Mouse (Mus musculus) neural tube, embryonic 15.5 days (tissue): Measurements from ENCODE around the gene Sh3rf3. TPM values are rescaled to one million over a fixed set of nuclear protein-coding genes. Genes with fewer than 3 reads are reported as not detected.

Source experiments
- ATAC-seq: fragments of 200-750 bp; cut with Nextera tagmentation; 2 replicates; pipeline ENCODE4 v1.8.0; 2017; ENCODE audit warnings: mild to moderate bottlenecking, moderate TSS enrichment, moderate library complexity; ENCODE audit not compliant: low FRiP score
- H3K27ac ChIP-seq: fragments of 300-500 bp; sonication (generic); replicated peaks from 2 replicates; pipeline ENCODE4 v1.5.1; 2015; ENCODE audit warnings: mild to moderate bottlenecking, inconsistent platforms
- H3K27me3 ChIP-seq: fragments of 300-500 bp; sonication (generic); replicated peaks from 2 replicates; pipeline ENCODE4 v1.6.1; 2015; ENCODE audit warnings: inconsistent platforms
- H3K36me3 ChIP-seq: fragments of 300-500 bp; sonication (generic); 2 replicates; pipeline ENCODE4 v1.6.1; 2015; ENCODE audit warnings: inconsistent platforms
- H3K4me1 ChIP-seq: fragments of 300-500 bp; sonication (generic); 2 replicates; pipeline ENCODE4 v1.6.1; 2015; ENCODE audit warnings: inconsistent platforms
- H3K4me2 ChIP-seq: fragments of 300-500 bp; sonication (generic); 2 replicates; pipeline ENCODE4 v1.6.1; 2015; ENCODE audit warnings: inconsistent platforms, mild to moderate bottlenecking, moderate library complexity
- H3K4me3 ChIP-seq: fragments of 300-500 bp; sonication (generic); replicated peaks from 2 replicates; pipeline ENCODE4 v1.5.1; 2015; ENCODE audit warnings: mild to moderate bottlenecking, inconsistent platforms
- H3K9ac ChIP-seq: fragments of 300-500 bp; sonication (generic); replicated peaks from 2 replicates; pipeline ENCODE4 v1.6.1; 2015; ENCODE audit warnings: mild to moderate bottlenecking, inconsistent platforms
- H3K9me3 ChIP-seq: fragments of 300-500 bp; sonication (generic); replicated peaks from 2 replicates; pipeline ENCODE4 v1.6.1; 2016; ENCODE audit warnings: inconsistent platforms
- WGBS: fragments of 180-500 bp; shearing (Covaris S2); methylation state at CpG from one replicate; pipeline ENCODE4 v1.1.7; 2015; ENCODE audit warnings: mixed read lengths; 5-methylcytosine and 5-hydroxymethylcytosine counted together
- polyA plus RNA-seq: library from polyadenylated mRNA; unstranded; fragments of >200 nt; fragmentation: Nextera tagmentation; extraction: Ambion mirVana; gene quantifications from 2 replicates; pipeline ENCODE4 v1.2.1, GENCODE M21; 2015

Gene Sh3rf3
- polyA plus RNA-seq, 1 experiment from 2014 or later, result 3.3 TPM

DNA sequence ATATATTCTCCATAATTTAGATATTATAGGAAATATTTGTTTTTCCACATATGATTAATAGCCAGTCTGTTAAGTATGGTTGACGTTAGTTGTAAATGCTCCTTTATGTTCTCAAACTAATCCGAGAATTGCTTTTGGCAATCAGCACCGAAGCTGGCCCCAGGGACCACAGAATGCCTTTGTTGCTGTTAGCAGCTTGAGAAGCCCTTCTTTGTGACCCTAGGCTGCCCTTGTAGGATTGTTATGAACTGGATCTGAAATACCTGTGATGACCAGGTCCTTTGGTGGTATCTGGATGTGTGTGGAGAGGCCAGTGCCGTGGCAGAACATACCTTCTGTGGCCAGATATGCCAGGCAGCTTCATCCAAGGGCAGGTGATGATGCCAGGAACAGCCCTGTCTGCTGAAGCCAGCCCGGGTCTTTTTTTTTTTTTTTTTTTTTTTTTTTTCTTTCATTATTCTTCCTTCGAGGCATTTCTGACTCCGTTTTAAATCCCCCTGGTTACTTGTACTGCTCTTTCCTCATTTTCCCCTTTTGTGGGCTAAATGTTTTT, 10.9 kb downstream of the Sh3rf3 start:
- 48% methylated on average over 7 of the region's 7 CpGs for WGBS
- Histone ChIP-seq H3K4me1 (peaks cover 4% of the 10 kb centered on the region; the same call in 1 of the 2 replicates), H3K27ac (no peak overlapping the region), H3K9me3 (no peaks in the 10 kb centered on the region), H3K4me2 (no peak overlapping the region), H3K36me3 (no peaks in the 10 kb centered on the region), H3K27me3 (no peaks in the 10 kb centered on the region), H3K9ac (no peak overlapping the region), H3K4me3 (no peak overlapping the region)
- no peak for ATAC-seq

DNA sequence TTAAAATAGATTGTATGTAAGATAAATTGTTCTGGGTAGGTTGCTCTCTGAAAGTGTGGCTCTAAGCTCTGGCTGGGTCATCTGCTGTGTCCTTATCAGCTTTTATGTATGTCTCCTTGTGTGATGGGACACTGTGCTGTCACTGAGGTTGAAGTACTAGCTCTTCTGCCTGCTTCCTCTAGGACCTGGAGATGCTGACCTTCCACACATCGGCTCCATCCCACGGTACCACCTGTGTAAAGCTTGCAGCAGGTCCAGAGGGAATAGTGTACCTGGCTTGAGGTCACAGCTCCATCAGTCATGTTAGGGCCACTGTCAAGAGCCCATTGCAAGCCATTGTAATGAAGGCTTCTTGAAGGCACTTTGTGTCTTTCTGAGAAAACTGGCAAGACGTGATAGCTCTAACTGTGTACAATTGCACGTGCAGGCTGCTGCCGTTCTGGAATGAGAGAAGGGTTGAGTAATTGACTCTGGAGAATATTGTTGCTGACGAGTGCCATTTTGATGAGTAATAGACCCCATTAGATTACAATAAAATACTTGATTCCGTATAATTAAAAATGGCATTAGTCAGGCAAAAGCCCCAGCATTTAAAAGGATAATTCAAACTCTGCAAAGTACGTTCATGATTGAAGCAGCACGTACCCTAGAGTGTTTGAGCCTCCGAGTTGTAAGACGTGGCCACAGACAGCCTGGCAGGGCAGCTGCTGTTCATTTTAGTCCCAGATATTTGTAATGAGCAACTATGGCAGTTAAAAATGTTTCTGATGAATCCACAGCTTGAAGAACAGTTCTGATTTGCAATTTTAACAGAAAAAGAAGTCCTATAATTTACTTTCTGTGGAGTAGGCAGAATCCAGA, 16.3 kb downstream of the Sh3rf3 start:
- no peak for ATAC-seq
- peaks cover 7% of the 10 kb centered on the region for H3K4me1 ChIP-seq
- H3K4me3 ChIP-seq, result no peak overlapping the region
- no peaks in the 10 kb centered on the region for H3K36me3 ChIP-seq
- no peak overlapping the region for H3K4me2 ChIP-seq
- no peaks in the 10 kb centered on the region for H3K27me3 ChIP-seq
- WGBS, result 57% methylated on average over 11 of the region's 11 CpGs
- no peak overlapping the region for H3K27ac ChIP-seq
- H3K9ac ChIP-seq, result no peak overlapping the region
- H3K9me3 ChIP-seq, result no peaks in the 10 kb centered on the region

DNA sequence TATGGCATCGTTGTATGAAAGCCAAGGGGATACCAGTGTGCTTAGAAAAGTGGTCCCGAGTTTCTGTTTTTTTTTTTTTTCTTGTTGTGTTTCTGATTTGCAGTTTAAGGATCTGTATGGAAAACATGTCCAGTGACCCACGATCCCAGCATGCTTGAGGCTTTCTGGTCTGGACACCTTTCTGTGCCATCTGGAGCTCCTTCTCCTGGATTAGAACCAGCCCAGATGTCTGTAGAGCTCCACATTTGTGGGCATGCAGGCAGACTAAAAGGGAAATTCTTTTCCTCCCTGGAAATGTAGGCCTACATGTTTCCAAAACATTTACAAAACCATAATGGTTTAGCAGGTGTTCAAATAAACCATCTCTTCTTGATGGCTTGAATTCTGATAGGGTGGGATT, 20.0 kb downstream of the Sh3rf3 start:
- no peak for ATAC-seq
- H3K9me3 ChIP-seq, result no peaks in the 10 kb centered on the region
- WGBS, result 92% methylated on average over 3 of the region's 3 CpGs

DNA sequence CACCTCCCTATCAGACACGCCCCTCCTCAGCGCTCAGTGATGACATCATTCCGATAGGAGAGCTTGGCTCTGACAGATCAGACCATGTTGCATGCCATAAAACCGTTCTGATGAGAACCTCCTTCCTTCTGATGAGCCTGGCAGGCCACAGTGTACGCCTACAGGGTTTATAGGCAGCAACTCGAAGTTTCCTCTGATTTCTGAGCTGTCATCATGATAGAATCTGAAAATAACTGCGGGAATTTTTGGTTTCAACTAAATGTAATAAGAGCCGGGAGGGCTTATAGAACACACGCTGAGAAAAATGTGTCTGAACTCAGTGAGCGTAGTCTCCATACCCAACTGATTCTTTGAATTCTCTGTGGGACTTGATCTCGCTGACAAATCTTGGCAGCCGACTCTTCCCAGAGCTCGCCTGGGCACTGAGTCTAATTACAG, 20.6 kb downstream of the Sh3rf3 start:
- ATAC-seq, result no peak
- H3K9ac ChIP-seq, result no peak overlapping the region
- WGBS, result 70% methylated on average over 13 of the region's 13 CpGs
- H3K4me2 ChIP-seq, result no peak overlapping the region
- H3K36me3 ChIP-seq, result no peaks in the 10 kb centered on the region
- no peaks in the 10 kb centered on the region for H3K9me3 ChIP-seq
- peaks cover 7% of the 10 kb centered on the region for H3K4me1 ChIP-seq
- H3K4me3 ChIP-seq, result no peak overlapping the region
- no peak overlapping the region for H3K27ac ChIP-seq
- no peaks in the 10 kb centered on the region for H3K27me3 ChIP-seq

More for the DNA sequence above, 20.0 kb downstream of the Sh3rf3 start:
- H3K36me3 ChIP-seq, result no peaks in the 10 kb centered on the region
- H3K4me1 ChIP-seq, result peaks cover 7% of the 10 kb centered on the region
- no peaks in the 10 kb centered on the region for H3K27me3 ChIP-seq
- H3K9ac ChIP-seq, result no peak overlapping the region
- no peak overlapping the region for H3K27ac ChIP-seq
- no peak overlapping the region for H3K4me3 ChIP-seq
- H3K4me2 ChIP-seq, result no peak overlapping the region

DNA sequence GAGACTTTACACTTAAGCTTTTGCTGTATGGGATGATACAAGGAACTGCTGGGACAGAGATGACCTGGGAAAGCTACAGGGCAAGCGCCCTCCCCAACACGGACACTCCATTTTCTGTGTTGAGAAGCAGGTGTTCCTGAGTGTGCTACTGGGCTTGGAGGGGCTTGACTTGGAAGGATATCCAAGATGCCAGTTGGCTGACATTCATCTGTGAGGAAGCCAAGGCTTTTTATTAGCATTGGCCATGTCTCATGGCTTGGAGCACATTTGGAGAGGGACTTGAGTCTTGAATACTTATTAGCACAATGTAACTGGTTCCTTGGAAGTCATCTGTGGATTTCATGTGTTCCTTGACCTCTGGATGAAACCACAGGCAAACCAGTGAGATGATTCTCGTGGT, 23.2 kb downstream of the Sh3rf3 start:
- no peak for ATAC-seq
- Histone ChIP-seq H3K27me3 (no peaks in the 10 kb centered on the region), H3K4me2 (no peak overlapping the region), H3K4me1 (no peaks in the 10 kb centered on the region), H3K9ac (no peak overlapping the region), H3K9me3 (no peaks in the 10 kb centered on the region), H3K4me3 (no peak overlapping the region), H3K36me3 (no peaks in the 10 kb centered on the region), H3K27ac (no peak overlapping the region)
- 85% methylated on average over 3 of the region's 3 CpGs for WGBS

DNA sequence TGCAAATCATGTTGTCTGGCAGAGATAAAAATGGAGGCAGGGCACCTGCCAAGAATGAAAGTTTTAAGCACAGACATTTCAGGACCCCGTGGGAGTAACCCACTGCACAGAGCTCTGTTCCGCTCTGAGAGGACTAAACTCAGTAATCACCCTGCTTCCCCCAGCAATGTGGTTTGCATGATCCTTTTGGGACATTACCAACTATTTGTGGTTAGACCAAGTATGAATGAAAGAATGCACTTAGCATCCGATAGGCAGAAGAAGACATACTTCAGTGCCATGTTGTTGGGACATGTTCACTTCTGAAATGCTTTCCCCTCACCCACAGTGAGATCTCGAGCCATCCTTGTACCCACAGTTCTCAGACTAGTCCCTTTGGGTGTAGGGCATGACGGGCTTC, 24.3 kb downstream of the Sh3rf3 start:
- no peaks in the 10 kb centered on the region for H3K36me3 ChIP-seq
- no peak overlapping the region for H3K4me2 ChIP-seq
- no peak overlapping the region for H3K27ac ChIP-seq
- H3K27me3 ChIP-seq, result no peaks in the 10 kb centered on the region
- H3K9ac ChIP-seq, result no peak overlapping the region
- H3K4me1 ChIP-seq, result no peaks in the 10 kb centered on the region
- 93% methylated on average over 5 of the region's 5 CpGs for whole genome bisulfite sequencing
- ATAC-seq, result no peak
- no peak overlapping the region for H3K4me3 ChIP-seq
- H3K9me3 ChIP-seq, result no peaks in the 10 kb centered on the region

DNA sequence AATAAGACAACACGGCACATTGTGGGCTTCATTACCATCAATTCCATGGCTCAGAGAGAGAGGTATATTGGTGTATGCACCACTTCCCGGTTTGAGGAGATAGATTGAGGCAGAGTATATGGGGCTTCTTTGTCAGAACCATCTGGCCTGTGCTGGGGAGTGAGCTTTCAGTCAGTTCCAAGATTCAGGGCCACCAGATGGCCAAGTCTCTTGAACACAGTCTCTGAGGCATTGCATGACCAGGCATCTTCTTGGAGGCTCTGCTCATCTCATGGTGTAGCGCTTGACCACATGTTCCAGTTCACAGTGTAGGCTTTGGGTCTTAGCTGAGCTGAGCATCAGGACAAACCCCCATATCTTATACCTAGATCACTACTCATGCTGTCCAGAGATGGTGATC, 28.8 kb downstream of the Sh3rf3 start:
- Histone ChIP-seq H3K36me3 (no peaks in the 10 kb centered on the region), H3K4me1 (no peaks in the 10 kb centered on the region), H3K9me3 (no peaks in the 10 kb centered on the region), H3K27ac (no peak overlapping the region), H3K27me3 (no peaks in the 10 kb centered on the region), H3K4me2 (no peak overlapping the region), H3K9ac (no peak overlapping the region), H3K4me3 (no peak overlapping the region)
- ATAC-seq, result no peak
- WGBS, result 93% methylated on average over 3 of the region's 3 CpGs

DNA sequence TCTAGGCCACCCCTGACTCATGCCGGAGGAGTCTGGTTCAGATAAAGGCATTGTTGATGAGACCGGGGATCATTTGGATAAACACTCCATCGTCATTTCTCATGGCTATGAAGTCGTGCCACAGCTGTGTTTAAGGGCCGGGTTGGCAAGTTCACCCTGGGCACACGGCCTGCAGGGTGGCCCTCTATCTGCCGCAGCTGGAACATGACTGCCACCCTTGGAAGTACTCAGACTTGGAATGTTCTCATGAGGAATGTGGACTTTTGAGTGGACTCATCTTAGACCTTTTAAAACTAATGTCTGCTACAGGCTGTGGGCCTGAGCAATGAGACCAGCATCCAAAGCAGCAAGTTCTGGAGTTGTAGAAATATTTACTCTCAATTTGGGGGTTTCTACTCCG, 29.9 kb downstream of the Sh3rf3 start:
- Histone ChIP-seq H3K36me3 (no peaks in the 10 kb centered on the region), H3K9ac (no peak overlapping the region), H3K4me1 (peaks cover 5% of the 10 kb centered on the region; the same call in 1 of the 2 replicates), H3K27me3 (no peaks in the 10 kb centered on the region), H3K4me2 (no peak overlapping the region), H3K9me3 (no peaks in the 10 kb centered on the region), H3K27ac (no peak overlapping the region), H3K4me3 (no peak overlapping the region)
- ATAC-seq, result no peak
- 91% methylated on average over 8 of the region's 8 CpGs for WGBS

DNA sequence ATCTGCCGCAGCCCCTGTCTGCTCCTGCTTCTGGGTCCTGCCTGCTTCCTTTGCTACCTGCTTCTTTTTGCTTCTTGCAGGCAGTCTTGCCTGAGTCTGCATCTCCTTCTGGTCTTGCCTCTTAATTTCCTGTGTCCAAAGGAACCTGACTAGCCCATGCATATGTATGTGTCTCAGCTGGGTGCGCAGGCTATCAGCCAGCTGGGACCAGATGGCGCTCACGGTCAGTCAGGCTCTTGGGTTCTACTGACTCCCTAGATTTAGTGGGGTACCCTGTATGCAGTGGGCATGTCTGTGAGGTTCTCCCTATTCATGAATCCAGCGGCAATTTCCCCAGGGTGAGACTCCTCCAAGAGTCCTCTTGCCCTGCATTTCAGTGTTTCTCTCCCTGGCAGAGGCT, 35.0 kb downstream of the Sh3rf3 start:
- H3K4me1 ChIP-seq, result peaks cover 8% of the 10 kb centered on the region; the same call in 1 of the 2 replicates
- no peak overlapping the region for H3K9ac ChIP-seq
- no peak overlapping the region for H3K4me2 ChIP-seq
- 46% methylated on average over 5 of the region's 5 CpGs for WGBS
- H3K27ac ChIP-seq, result no peak overlapping the region
- H3K4me3 ChIP-seq, result no peak overlapping the region
- H3K27me3 ChIP-seq, result no peaks in the 10 kb centered on the region
- H3K9me3 ChIP-seq, result no peaks in the 10 kb centered on the region
- ATAC-seq, result no peak
- no peaks in the 10 kb centered on the region for H3K36me3 ChIP-seq

DNA sequence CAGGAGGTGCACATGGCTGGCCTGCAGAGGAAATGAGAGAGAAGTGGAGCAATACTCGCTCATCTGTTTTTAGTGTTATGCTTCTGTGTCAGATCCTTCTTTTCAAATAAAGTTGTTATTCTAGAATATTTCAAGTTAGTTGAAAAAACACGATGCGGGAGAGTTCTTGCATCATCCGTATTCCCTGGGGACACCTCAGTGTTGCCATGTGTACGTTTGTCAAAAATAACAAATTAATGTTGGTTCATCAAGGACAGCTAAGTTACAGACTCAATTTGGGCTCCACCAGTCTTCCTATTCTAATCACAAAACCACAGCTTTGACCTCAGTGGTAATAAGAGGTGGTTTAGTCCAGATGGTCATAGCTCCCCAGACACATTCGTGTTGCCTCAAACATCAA, 35.4 kb downstream of the Sh3rf3 start:
- Histone ChIP-seq H3K27me3 (no peaks in the 10 kb centered on the region), H3K4me2 (no peak overlapping the region), H3K36me3 (no peaks in the 10 kb centered on the region), H3K4me1 (peaks cover 8% of the 10 kb centered on the region; the same call in 1 of the 2 replicates), H3K27ac (no peak overlapping the region), H3K4me3 (no peak overlapping the region), H3K9me3 (no peaks in the 10 kb centered on the region), H3K9ac (no peak overlapping the region)
- no peak for ATAC-seq
- WGBS, result 76% methylated on average over 6 of the region's 6 CpGs

DNA sequence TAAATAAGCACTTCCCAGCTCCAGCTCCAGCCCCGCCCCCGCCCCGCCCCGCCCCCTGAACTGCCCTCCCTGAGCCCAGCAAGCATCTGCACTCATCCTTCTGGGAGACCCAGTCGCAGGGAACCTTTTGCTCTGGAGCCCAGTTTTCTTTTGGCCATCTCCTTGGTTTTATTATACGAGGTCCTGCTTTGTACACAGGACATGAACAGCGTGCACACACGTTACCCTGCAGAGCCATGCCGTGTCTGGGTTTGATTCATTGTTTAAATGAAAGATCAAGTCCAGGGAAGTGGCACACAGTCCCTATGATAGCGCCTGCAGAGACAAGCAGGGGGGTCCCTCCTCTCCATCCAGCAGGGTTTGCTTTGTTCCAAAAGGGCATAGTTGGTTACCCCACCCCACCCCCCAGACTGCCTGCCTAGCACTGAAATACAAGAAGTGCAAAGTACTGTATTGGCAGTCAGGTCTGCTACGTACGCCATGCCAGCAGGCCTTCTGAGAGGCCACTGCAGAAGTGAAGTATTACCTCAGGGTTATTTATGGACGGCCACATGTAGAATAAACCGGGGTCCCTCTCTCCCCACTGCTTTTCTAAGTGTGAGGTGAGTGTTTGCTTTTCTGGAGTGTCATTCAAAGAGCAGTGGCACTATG, 41.5 kb downstream of the Sh3rf3 start:
- Histone ChIP-seq H3K27me3 (no peaks in the 10 kb centered on the region), H3K4me2 (peak overlapping the region; percentile 30; the same call in 1 of the 2 replicates), H3K4me1 (peaks cover 26% of the 10 kb centered on the region), H3K36me3 (no peaks in the 10 kb centered on the region), H3K9me3 (no peaks in the 10 kb centered on the region), H3K9ac (0 out of 2 replicates have a peak overlapping the region, but pooled peaks have one; percentile 14), H3K4me3 (no peak overlapping the region), H3K27ac (peak overlapping the region; percentile 51)
- 0 out of 2 replicates have a peak, but pooled peaks have one; percentile 28 for ATAC-seq
- WGBS, result 7% methylated on average over 14 of the region's 14 CpGs
